Mouse (Mus musculus): ENCODE results near the gene C1qc.

DNA sequence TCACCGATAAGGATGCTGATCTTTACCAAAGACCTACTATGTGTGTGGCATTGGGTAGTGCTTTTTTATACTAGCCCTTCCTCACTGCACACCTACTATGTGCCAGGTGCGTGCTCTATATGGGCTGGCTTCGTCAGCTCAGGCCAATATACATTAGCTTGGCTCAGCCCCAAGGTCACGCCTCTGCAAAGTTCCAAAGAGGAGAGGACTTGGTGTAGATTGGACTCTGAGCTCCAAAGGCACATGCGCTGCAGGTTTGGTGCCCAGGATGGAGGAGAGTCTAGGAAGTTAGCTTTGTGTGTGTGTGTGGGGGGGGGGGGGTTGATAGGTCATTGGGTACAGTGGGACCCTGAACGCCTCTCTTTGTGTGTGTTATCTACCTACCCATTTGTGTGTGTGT is 24.5 kb downstream of the C1qc start:
- TF ChIP-seq POLR2A (IDR thresholded peaks at IDR 0.05; ENCODE audit: extremely low read depth, insufficient read depth, low read length) = no peak
- no peak for TF ChIP-seq CTCF (IDR thresholded peaks at IDR 0.05; ENCODE audit: extremely low read depth, insufficient read depth, low read length)
